Mouse (Mus musculus) heart, embryonic 12.5 days (tissue): ENCODE measurements at regions not wholly inside any gene's neighbourhood (a gene's known extent, or its start where the extent isn't known, plus 50 kb on each side); places are given as distances from the start of the nearest gene placed in this dataset.

Source experiments
- ATAC-seq: fragments of 200-750 bp; cut with Nextera tagmentation; 2 replicates; pipeline ENCODE4 v1.8.0; 2017; ENCODE audit warnings: moderate TSS enrichment, moderate library complexity; ENCODE audit not compliant: insufficient number of reproducible peaks, low FRiP score
- H3K27ac ChIP-seq: fragments of 300-500 bp; sonication (generic); 2 replicates; pipeline ENCODE4 v1.5.1; 2016; ENCODE audit warnings: mild to moderate bottlenecking, moderate library complexity; ENCODE audit not compliant: poor library complexity, severe bottlenecking
- H3K27me3 ChIP-seq: fragments of 300-500 bp; sonication (generic); replicated peaks from 2 replicates; pipeline ENCODE4 v1.6.1; 2016; ENCODE audit warnings: mild to moderate bottlenecking, moderate library complexity
- H3K36me3 ChIP-seq: fragments of 300-500 bp; sonication (generic); 2 replicates; pipeline ENCODE4 v1.6.1; 2016; ENCODE audit warnings: mild to moderate bottlenecking, moderate library complexity
- H3K4me1 ChIP-seq: fragments of 300-500 bp; sonication (generic); replicated peaks from 2 replicates; pipeline ENCODE4 v1.6.1; 2016; ENCODE audit warnings: mild to moderate bottlenecking
- H3K4me2 ChIP-seq: fragments of 300-500 bp; sonication (generic); 2 replicates; pipeline ENCODE4 v1.6.1; 2016; ENCODE audit warnings: mild to moderate bottlenecking, moderate library complexity
- H3K4me3 ChIP-seq: fragments of 300-500 bp; sonication (generic); 2 replicates; pipeline ENCODE4 v1.5.1; 2016; ENCODE audit warnings: mild to moderate bottlenecking
- H3K9ac ChIP-seq: fragments of 300-500 bp; sonication (generic); 2 replicates; pipeline ENCODE4 v1.6.1; 2016; ENCODE audit warnings: mild to moderate bottlenecking, moderate library complexity
- H3K9me3 ChIP-seq: fragments of 300-500 bp; sonication (generic); replicated peaks from 2 replicates; pipeline ENCODE4 v1.6.1; 2016; ENCODE audit warnings: mild to moderate bottlenecking, moderate library complexity
- WGBS: fragments of 180-500 bp; shearing (Covaris S2); methylation state at CpG from one replicate; pipeline ENCODE4 v1.1.7; 2016; 5-methylcytosine and 5-hydroxymethylcytosine counted together

DNA sequence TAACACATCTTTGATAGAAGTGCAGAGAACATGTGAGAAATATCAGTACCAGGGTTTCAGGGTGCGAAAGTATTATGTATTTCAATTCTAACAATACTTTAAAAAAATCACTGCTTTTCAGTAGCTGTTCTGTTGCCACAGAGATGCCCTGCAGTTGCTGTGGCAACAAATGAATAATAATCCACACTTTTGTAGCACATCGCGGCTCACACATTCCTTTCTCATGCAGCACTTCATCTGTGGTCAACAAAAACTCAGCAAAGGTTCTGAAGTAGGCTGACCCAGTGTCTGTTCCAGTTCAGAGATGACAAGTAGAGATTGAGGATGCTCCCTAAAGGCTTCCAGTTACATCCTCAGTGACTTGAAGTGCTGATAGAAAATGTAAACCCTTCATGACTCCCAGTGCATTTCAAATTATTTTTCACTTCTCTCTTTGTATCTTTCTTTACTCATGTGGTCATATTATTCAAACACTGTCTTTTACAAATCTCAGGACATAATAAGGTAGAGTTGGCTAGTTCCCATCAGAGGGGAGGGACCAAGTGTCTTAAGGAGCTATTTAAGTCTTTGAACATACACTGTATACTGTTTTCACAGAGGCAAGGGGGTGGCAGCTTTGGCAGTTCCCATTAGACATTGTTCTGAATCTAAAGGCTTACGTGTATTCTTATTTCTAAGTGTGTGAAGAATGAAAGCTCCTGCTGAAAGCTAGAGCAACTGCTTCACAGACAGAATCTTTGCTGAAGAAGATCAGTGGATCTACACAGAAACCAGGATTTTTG lies 460.6 kb upstream of the Slit2 start:
- ATAC-seq: no peak
- Histone ChIP-seq H3K27me3 (no peaks in the 10 kb centered on the region), H3K9ac (no peak overlapping the region), H3K4me2 (no peak overlapping the region), H3K9me3 (no peaks in the 10 kb centered on the region), H3K27ac (no peak overlapping the region), H3K36me3 (no peaks in the 10 kb centered on the region), H3K4me1 (no peaks in the 10 kb centered on the region), H3K4me3 (no peak overlapping the region)
- 74% methylated on average over 4 of the region's 4 CpGs for WGBS

DNA sequence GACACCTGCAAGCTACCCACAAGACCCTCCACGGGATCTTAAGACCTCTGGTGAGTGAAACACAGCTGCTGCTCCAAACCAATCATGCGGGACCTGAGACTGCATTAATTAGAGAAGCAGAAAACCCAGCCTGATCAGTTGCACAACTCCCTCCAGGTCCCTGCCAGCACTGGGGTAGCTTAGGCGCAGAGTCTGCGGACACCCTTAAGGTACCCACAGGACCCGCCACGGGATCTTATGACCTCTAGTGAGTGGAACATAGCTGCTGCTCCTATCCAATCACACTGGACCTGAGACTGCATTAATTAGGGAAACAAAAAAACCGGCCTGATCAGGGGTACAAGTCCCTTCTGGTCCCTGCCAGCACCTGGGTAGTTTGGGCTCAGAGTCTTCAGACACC lies 454.3 kb upstream of the Slit2 start:
- Histone ChIP-seq H3K9ac (no peak overlapping the region), H3K9me3 (0 out of 2 replicates have a peak, but pooled peaks cover 6% of the 10 kb centered on the region), H3K4me2 (no peak overlapping the region), H3K4me3 (no peak overlapping the region), H3K27me3 (no peaks in the 10 kb centered on the region), H3K36me3 (no peaks in the 10 kb centered on the region), H3K4me1 (no peaks in the 10 kb centered on the region), H3K27ac (no peak overlapping the region)
- ATAC-seq: no peak
- WGBS: 80% methylated on average over 7 of the region's 7 CpGs

DNA sequence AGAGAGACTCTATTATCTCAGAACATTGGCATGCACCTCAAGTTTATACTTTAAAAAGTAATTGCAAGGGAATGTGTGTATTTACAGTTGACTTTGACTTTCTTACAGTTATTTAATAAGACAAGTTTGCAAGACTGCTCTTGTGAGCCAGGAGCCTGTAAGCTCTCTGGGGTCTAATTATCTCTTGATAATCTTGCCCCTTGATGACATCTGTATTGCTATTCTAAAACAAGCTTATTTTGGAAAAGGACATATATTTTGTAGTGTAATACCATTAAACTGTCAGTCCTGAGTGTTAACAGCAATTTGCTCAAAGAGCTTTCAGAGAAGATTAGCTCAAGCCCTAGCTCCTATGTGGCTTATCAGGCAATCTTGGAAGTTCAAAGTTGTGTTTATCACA lies 445.4 kb upstream of the Slit2 start:
- Histone ChIP-seq H3K4me3 (no peak overlapping the region), H3K27ac (no peak overlapping the region), H3K4me1 (no peaks in the 10 kb centered on the region), H3K27me3 (no peaks in the 10 kb centered on the region), H3K4me2 (no peak overlapping the region), H3K9me3 (no peaks in the 10 kb centered on the region), H3K36me3 (no peaks in the 10 kb centered on the region), H3K9ac (no peak overlapping the region)
- ATAC-seq: no peak

DNA sequence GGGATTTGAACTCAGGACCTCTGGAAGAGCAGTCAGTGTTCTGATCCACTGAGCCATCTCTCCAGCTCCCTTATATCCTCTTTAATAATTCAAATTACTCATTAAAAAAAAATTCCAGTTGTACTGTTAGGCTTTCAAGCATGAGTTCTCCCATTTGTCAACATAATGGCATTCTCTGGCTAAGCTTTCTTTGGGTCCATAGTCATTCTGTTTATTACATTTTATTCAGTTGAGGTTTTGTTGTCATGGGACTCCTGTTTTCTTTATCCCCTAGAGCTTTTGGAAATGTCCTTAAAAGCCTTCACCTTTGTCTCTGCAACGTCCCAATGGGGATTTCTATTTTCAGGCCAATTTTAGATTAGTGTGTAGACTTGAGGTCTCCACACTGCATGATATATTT lies 440.7 kb upstream of the Slit2 start:
- no peak for ATAC-seq
- Histone ChIP-seq H3K9me3 (no peaks in the 10 kb centered on the region), H3K4me2 (no peak overlapping the region), H3K36me3 (no peaks in the 10 kb centered on the region), H3K4me3 (no peak overlapping the region), H3K4me1 (no peaks in the 10 kb centered on the region), H3K9ac (no peak overlapping the region), H3K27ac (no peak overlapping the region), H3K27me3 (no peaks in the 10 kb centered on the region)
- WGBS: 66% methylated on average over 1 of the region's 1 CpGs

DNA sequence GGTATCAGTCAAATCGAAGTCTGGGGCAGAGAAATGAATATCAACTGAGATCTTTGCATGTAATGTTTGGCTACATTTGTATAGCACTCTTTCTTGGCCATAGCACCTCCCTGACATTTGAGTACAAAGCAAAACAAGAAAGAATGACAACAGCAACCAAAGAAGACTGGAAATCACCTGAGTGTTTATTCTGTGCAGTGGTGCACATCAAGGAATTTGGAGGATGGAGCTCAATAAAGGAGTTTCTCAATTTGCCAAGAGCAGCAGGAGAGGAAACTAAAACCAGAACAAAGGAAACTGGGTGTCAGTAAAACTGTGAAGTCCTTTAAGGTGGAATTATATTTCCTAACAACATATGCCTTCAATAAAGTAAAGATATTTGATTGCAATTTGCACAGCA lies 426.2 kb upstream of the Slit2 start:
- Histone ChIP-seq H3K27me3 (no peaks in the 10 kb centered on the region), H3K4me1 (no peaks in the 10 kb centered on the region), H3K9me3 (no peaks in the 10 kb centered on the region), H3K27ac (no peak overlapping the region), H3K4me3 (no peak overlapping the region), H3K9ac (no peak overlapping the region), H3K4me2 (no peak overlapping the region), H3K36me3 (no peaks in the 10 kb centered on the region)
- no peak for ATAC-seq
- WGBS: 78% methylated on average over 1 of the region's 1 CpGs

DNA sequence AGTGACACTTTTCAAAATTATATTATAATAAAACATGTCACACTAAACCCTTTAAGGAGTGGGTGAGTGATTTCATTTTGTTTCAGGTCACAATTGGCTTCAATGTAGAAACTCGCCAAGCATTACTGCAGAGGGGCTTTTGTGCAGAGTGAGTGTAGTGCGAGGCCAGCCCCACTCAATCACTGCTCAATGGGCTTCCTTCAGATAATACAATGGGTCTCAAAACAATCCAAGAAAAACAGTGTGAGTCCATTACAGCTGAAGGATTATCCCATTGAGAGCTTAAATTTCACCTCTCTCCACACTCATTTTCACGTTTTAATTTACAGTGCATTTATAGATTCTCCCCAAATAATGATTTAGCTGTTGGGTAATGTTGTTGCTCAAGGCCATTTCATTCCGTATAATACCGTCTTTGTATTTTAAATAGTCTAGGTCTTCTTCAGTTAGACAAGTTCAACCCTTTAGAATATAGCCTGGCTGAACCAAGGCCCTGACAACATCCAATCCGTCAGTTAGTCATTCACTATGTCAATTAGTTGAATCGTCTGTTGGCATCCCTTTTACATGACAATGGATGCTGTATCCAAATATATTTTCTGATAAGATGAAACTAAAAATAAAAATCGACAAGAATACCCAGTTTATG lies 425.7 kb upstream of the Slit2 start:
- Histone ChIP-seq H3K27ac (no peak overlapping the region), H3K4me1 (no peaks in the 10 kb centered on the region), H3K36me3 (no peaks in the 10 kb centered on the region), H3K27me3 (no peaks in the 10 kb centered on the region), H3K4me3 (no peak overlapping the region), H3K9me3 (no peaks in the 10 kb centered on the region), H3K9ac (no peak overlapping the region), H3K4me2 (no peak overlapping the region)
- WGBS: 74% methylated on average over 8 of the region's 8 CpGs
- ATAC-seq: no peak
